Mouse (Mus musculus): ENCODE data around the gene Pde3a.

The Pde3a gene

GRCm38 (mm10) chr6:141399411-141399810 lies 150.3 kb downstream of the Pde3a start:
- in situ Hi-C loops (cut with MboI, MseI): no loop called here

GRCm38 (mm10) chr6:141403943-141404342 lies 154.9 kb downstream of the Pde3a start:
- in situ Hi-C loops (cut with MboI, MseI): no loop called here

- in situ Hi-C loops (cut with MboI, MseI): no loop called here
Observed at GRCm38 (mm10) chr6:141404649-141405048, 155.6 kb downstream of the Pde3a start.

GRCm38 (mm10) chr6:141405496-141405895 lies 156.4 kb downstream of the Pde3a start:
- in situ Hi-C loops (cut with MboI, MseI): no loop called here

- in situ Hi-C loops (cut with MboI, MseI): no loop called here
Observed at GRCm38 (mm10) chr6:141408758-141409157, 159.7 kb downstream of the Pde3a start.

- in situ Hi-C loops (cut with MboI, MseI): no loop called here
Observed at GRCm38 (mm10) chr6:141410836-141411235, 161.8 kb downstream of the Pde3a start.

GRCm38 (mm10) chr6:141425114-141425513 lies 176.0 kb downstream of the Pde3a start:
- in situ Hi-C loops (cut with MboI, MseI): no loop called here

- in situ Hi-C loops (cut with MboI, MseI): no loop called here
Observed at GRCm38 (mm10) chr6:141428587-141428986, 179.5 kb downstream of the Pde3a start.

- in situ Hi-C loops (cut with MboI, MseI): no loop called here
Observed at GRCm38 (mm10) chr6:141430134-141430533, 181.1 kb downstream of the Pde3a start.

GRCm38 (mm10) chr6:141432271-141432974 lies 183.4 kb downstream of the Pde3a start:
- in situ Hi-C loops (cut with MboI, MseI): no loop called here

- in situ Hi-C loops (cut with MboI, MseI): no loop called here
Observed at GRCm38 (mm10) chr6:141433917-141434756, 185.1 kb downstream of the Pde3a start.

GRCm38 (mm10) chr6:141435160-141435559 lies 186.1 kb downstream of the Pde3a start:
- in situ Hi-C loops (cut with MboI, MseI): no loop called here

- in situ Hi-C loops (cut with MboI, MseI): no loop called here
Observed at GRCm38 (mm10) chr6:141439965-141440364, 190.9 kb downstream of the Pde3a start.

GRCm38 (mm10) chr6:141447547-141447946 lies 198.5 kb downstream of the Pde3a start:
- in situ Hi-C loops (cut with MboI, MseI): no loop called here

GRCm38 (mm10) chr6:141448886-141449285 lies 199.8 kb downstream of the Pde3a start:
- in situ Hi-C loops (cut with MboI, MseI): no loop called here

GRCm38 (mm10) chr6:141455335-141455734 lies 206.3 kb downstream of the Pde3a start:
- in situ Hi-C loops (cut with MboI, MseI): no loop called here

GRCm38 (mm10) chr6:141456591-141456990 lies 207.5 kb downstream of the Pde3a start:
- in situ Hi-C loops (cut with MboI, MseI): no loop called here

- in situ Hi-C loops (cut with MboI, MseI): no loop called here
Observed at GRCm38 (mm10) chr6:141470251-141470650, 221.2 kb downstream of the Pde3a start.

GRCm38 (mm10) chr6:141474223-141474622 lies 225.2 kb downstream of the Pde3a start:
- in situ Hi-C loops (cut with MboI, MseI): no loop called here

GRCm38 (mm10) chr6:141474696-141475095 lies 225.6 kb downstream of the Pde3a start:
- in situ Hi-C loops (cut with MboI, MseI): loop anchor here (25.0 kb wide), 1 partner anchor 1563 kb away; no protein-coding TSS in a partner anchor

- in situ Hi-C loops (cut with MboI, MseI): loop anchor here (25.0 kb wide), 1 partner anchor 1552 kb away; no protein-coding TSS in a partner anchor
Observed at GRCm38 (mm10) chr6:141485302-141486021, 236.4 kb downstream of the Pde3a start.

- in situ Hi-C loops (cut with MboI, MseI): loop anchor here (25.0 kb wide), 1 partner anchor 1550 kb away; no protein-coding TSS in a partner anchor
Observed at GRCm38 (mm10) chr6:141487266-141487665, 238.2 kb downstream of the Pde3a start.
